8 mouse cellular contexts compared by ENCODE assay signal in genomic region chr1:181465027-181465426, GRCm38 (mm10). TPM values are rescaled to one million over a fixed set of nuclear protein-coding genes. Genes with fewer than 3 reads are reported as not detected.
A peak's percentile ranks its signal among the peaks of the same experiment; 100 is the strongest.
DNase-seq lines count a peak whose midpoint lies in the region; ATAC-seq and TF ChIP-seq lines count a peak whose summit lies in the region.

No protein-coding gene starts in this region.

- no peak overlapping the region for H3K4me3 ChIP-seq in C2C12 (ENCODE audit: insufficient read depth, poor library complexity, severe bottlenecking)
- H3K4me3 ChIP-seq in liver, embryonic 13.5 days (replicated peaks) = no peak overlapping the region

- H3ac ChIP-seq in C2C12 (ENCODE audit: control insufficient read depth, insufficient read length, low read depth) = no peak overlapping the region

- H3K79me3 ChIP-seq in C2C12 (ENCODE audit: low read depth) = no peaks in the 10 kb centered on the region

- no peaks in the 10 kb centered on the region for H3K79me2 ChIP-seq in C2C12 (ENCODE audit: control insufficient read depth, insufficient read depth)

- no peak overlapping the region for H3K4me2 ChIP-seq in liver, embryonic 13.5 days

- peak; percentile 62 for TF ChIP-seq CTCF in C2C12 (IDR thresholded peaks at IDR 0.05; ENCODE audit: control insufficient read depth, insufficient read depth, insufficient read length)

- H3K9ac ChIP-seq in liver, embryonic 13.5 days = no peak overlapping the region

- WGBS in liver, embryonic 13.5 days (ENCODE audit: insufficient replicate concordance) = 33% methylated on average over 5 of the region's 5 CpGs

- no peak overlapping the region for H3K27ac ChIP-seq in liver, embryonic 13.5 days

- H3K9me3 ChIP-seq in liver, embryonic 13.5 days (replicated peaks) = no peaks in the 10 kb centered on the region

- DNase-seq in heart, postnatal 4 days = peak; percentile 30
- no peak for DNase-seq in heart, adult 11 months
- DNase-seq in adrenal gland, postnatal 25 days = peak; percentile 34
- DNase-seq in liver, embryonic 13.5 days = peak; percentile 6
- DNase-seq in thymus, postnatal 25 days = peak; percentile 18
- DNase-seq in Muller cell, postnatal 12 days (ENCODE audit: inconsistent ontology term) = no peak
- DNase-seq in layer of hippocampus, adult 11-12 months (ENCODE audit: low spot score) = no peak

- ATAC-seq in liver, embryonic 13.5 days (ENCODE audit: low read depth) = no peak

- no peaks in the 10 kb centered on the region for H3K36me3 ChIP-seq in C2C12 (ENCODE audit: control insufficient read depth, insufficient read depth)
- H3K36me3 ChIP-seq in liver, embryonic 13.5 days = no peaks in the 10 kb centered on the region

- peaks cover 10% of the 10 kb centered on the region for H3K4me1 ChIP-seq in liver, embryonic 13.5 days (replicated peaks)

- H3K27me3 ChIP-seq in C2C12 (ENCODE audit: control insufficient read depth, insufficient read depth, insufficient read length) = no peaks in the 10 kb centered on the region
- H3K27me3 ChIP-seq in liver, embryonic 13.5 days = no peaks in the 10 kb centered on the region

TF ChIP-seq in C2C12, 6 proteins besides CTCF, POLR2A, EP300 and RAD21:
- no peak for TF ChIP-seq FOSL1 (IDR thresholded peaks at IDR 0.05; ENCODE audit: insufficient read depth, low read length, poor library complexity, severe bottlenecking)
- no peak for TF ChIP-seq MAX (IDR thresholded peaks at IDR 0.05)
- TF ChIP-seq MYOG (IDR thresholded peaks at IDR 0.05; ENCODE audit: control insufficient read depth, extremely low read depth, insufficient read length) = no peak
- TF ChIP-seq MYOD1 (IDR thresholded peaks at IDR 0.05; ENCODE audit: control insufficient read depth, insufficient read length, low read depth) = no peak
- no peak for TF ChIP-seq USF1 (IDR thresholded peaks at IDR 0.05; ENCODE audit: low read depth)
- no peak for TF ChIP-seq CEBPB (IDR thresholded peaks at IDR 0.05; ENCODE audit: low read depth)

RNA-seq across cellular contexts. Expression of gene Ccdc121, which starts 46.2 kb away (rescaled TPM):
- not detected for total RNA-seq in heart, postnatal 4 days (2021)
- polyA plus RNA-seq in C2C12 (2012; fragmentation: generic; extraction: Trizol) = not detected
- total RNA-seq in adrenal gland, postnatal 25 days (2021) = not detected in 2 replicates
- not detected in 2 replicates for polyA plus RNA-seq in liver, embryonic 13.5 days (2015; fragmentation: Nextera tagmentation; extraction: Ambion mirVana)

Comparison
In these comparisons a context has a peak if more than half of its experiments do, and no peak if none do; other contexts are left out.
1. DNase-seq: peak in heart, postnatal 4 days (single experiment), adrenal gland, postnatal 25 days (single experiment), liver, embryonic 13.5 days (single experiment) and thymus, postnatal 25 days (single experiment); none in heart, adult 11 months (single experiment), Muller cell, postnatal 12 days (single experiment) and layer of hippocampus, adult 11-12 months (single experiment).